ENCODE assay signal across 7 mouse cellular contexts in genomic region chr5:93000774-93001757, GRCm38 (mm10). TPM values are rescaled to one million over a fixed set of nuclear protein-coding genes. Genes with fewer than 3 reads are reported as not detected.
A peak's percentile ranks its signal among the peaks of the same experiment; 100 is the strongest.
DNase-seq lines count a peak whose midpoint lies in the region; ATAC-seq and TF ChIP-seq lines count a peak whose summit lies in the region.

No protein-coding gene starts in this region.

- peaks cover 31% of the 10 kb centered on the region for H3K4me1 ChIP-seq in G1E (ENCODE audit: insufficient read depth, low read depth, low read length)
- H3K4me1 ChIP-seq in heart, embryonic 10.5 days, result peaks cover 70% of the 10 kb centered on the region
- H3K4me1 ChIP-seq in lung, embryonic 14.5 days (ENCODE audit: insufficient read depth), result peaks cover 28% of the 10 kb centered on the region

- ATAC-seq in G1E (ENCODE audit: extremely low read depth, insufficient number of reproducible peaks, low FRiP score, poor library complexity, severe bottlenecking), result 0 out of 2 replicates have a peak, but pooled peaks have one; percentile 22
- peak; percentile 52 for ATAC-seq in lung, embryonic 14.5 days (ENCODE audit: insufficient read depth)

- no peak for TF ChIP-seq CTCF in G1E (IDR thresholded peaks at IDR 0.05; ENCODE audit: low read depth, low read length)
- no peak for TF ChIP-seq CTCF in lung, embryonic 14.5 days (IDR thresholded peaks at IDR 0.05; ENCODE audit: low read depth)

- peaks cover 9% of the 10 kb centered on the region for H3K27me3 ChIP-seq in G1E (ENCODE audit: insufficient read depth, low read length)
- no peaks in the 10 kb centered on the region for H3K27me3 ChIP-seq in heart, embryonic 10.5 days (ENCODE audit: insufficient read depth, poor library complexity, severe bottlenecking)
- no peaks in the 10 kb centered on the region for H3K27me3 ChIP-seq in lung, embryonic 14.5 days (ENCODE audit: insufficient read depth, low read length)

- H3K9me3 ChIP-seq in G1E (replicated peaks), result no peaks in the 10 kb centered on the region
- no peaks in the 10 kb centered on the region for H3K9me3 ChIP-seq in heart, embryonic 10.5 days
- no peaks in the 10 kb centered on the region for H3K9me3 ChIP-seq in lung, embryonic 14.5 days (ENCODE audit: low read depth, low read length)

- H3K9ac ChIP-seq in lung, embryonic 14.5 days, result 0 out of 2 replicates have a peak overlapping the region, but pooled peaks have one; percentile 24

- H3K36me3 ChIP-seq in G1E (replicated peaks), result no peaks in the 10 kb centered on the region
- no peaks in the 10 kb centered on the region for H3K36me3 ChIP-seq in heart, embryonic 10.5 days
- H3K36me3 ChIP-seq in lung, embryonic 14.5 days (ENCODE audit: insufficient read depth), result no peaks in the 10 kb centered on the region

- H3K27ac ChIP-seq in heart, embryonic 10.5 days, result peak overlapping the region; percentile 80
- H3K27ac ChIP-seq in lung, embryonic 14.5 days (ENCODE audit: low read depth), result peak overlapping the region; percentile 98

- H3K4me2 ChIP-seq in lung, embryonic 14.5 days, result peak overlapping the region; percentile 33; the same call in 1 of the 2 replicates

- DNase-seq in G1E (ENCODE audit: low spot score), result no peak
- peak; percentile 86 for DNase-seq in brain, adult 2 months (ENCODE audit: low read depth, low spot score)
- DNase-seq in heart, embryonic 10.5 days (ENCODE audit: low spot score), result no peak
- DNase-seq in kidney, postnatal 36 days, result peak; percentile 53 to 66
- DNase-seq in lung, embryonic 14.5 days, result peak; percentile 93
- peak; percentile 24 for DNase-seq in yolk sac, embryonic 10.5 days (ENCODE audit: low spot score)
- DNase-seq in adrenal gland, adult 8-10 months, result no peak

- H3K4me3 ChIP-seq in G1E (ENCODE audit: low read depth, low read length), result no peak overlapping the region
- H3K4me3 ChIP-seq in heart, embryonic 10.5 days, result no peak overlapping the region
- H3K4me3 ChIP-seq in lung, embryonic 14.5 days (ENCODE audit: low read depth, low read length), result no peak overlapping the region

- WGBS in heart, embryonic 10.5 days, result 59% methylated on average over 17 of the region's 17 CpGs
- 19% methylated on average over 17 of the region's 17 CpGs for WGBS in lung, embryonic 14.5 days

RNA-seq across cellular contexts. Expression of gene Sowahb, which starts 43.8 kb away (rescaled TPM):
- total RNA-seq in G1E (2014; fragmentation: Nextera tagmentation), result not detected in 2 replicates
- 0.11 TPM in 1 of 2 replicates, not detected in the other for total RNA-seq in G1E (2017)
- not detected in 2 replicates for polyA plus RNA-seq in G1E (2012)
- 0.73 and 1.2 TPM in 2 replicates for polyA plus RNA-seq in heart, embryonic 10.5 days (2016; fragmentation: Nextera tagmentation; extraction: Ambion mirVana)
- polyA plus RNA-seq in lung, embryonic 14.5 days (2014; fragmentation: Nextera tagmentation; extraction: Ambion mirVana), result 1.8 and 2.0 TPM in 2 replicates
- under 1 TPM; 0.06 to 0.22 (median 0.10) TPM for total RNA-seq in adrenal gland, adult 8-10 months (2022)

Comparison
In these comparisons a context has a peak if more than half of its experiments do, and no peak if none do; other contexts are left out.
1. DNase-seq: peak in brain, adult 2 months (single experiment), kidney, postnatal 36 days (2 of 2), lung, embryonic 14.5 days (single experiment) and yolk sac, embryonic 10.5 days (single experiment); none in G1E (single experiment), heart, embryonic 10.5 days (single experiment) and adrenal gland, adult 8-10 months (single experiment).